Mouse (Mus musculus): ENCODE data around the gene 5830473C10Rik.

- no peak for TF ChIP-seq POLR2A (IDR thresholded peaks at IDR 0.05; ENCODE audit: extremely low read depth, insufficient read depth, low read length)
- TF ChIP-seq CTCF (IDR thresholded peaks at IDR 0.05; ENCODE audit: extremely low read depth, insufficient read depth, low read length), result no peak
Measured at GRCm38 (mm10) chr5:90641218-90641610, 80.3 kb downstream of the 5830473C10Rik start.
